Mouse (Mus musculus) ES-E14 (cell line): ENCODE results near the gene Frem1.

ENCODE experiments used
- CHD2 ChIP-seq: IDR thresholded peaks from 2 replicates; pipeline ENCODE4 v1.6.1; 2014; ENCODE audit warnings: mild to moderate bottlenecking, low read depth, low read length, inconsistent platforms
- MAFK ChIP-seq: IDR thresholded peaks from 2 replicates; pipeline ENCODE4 v1.6.1; 2014; ENCODE audit warnings: mild to moderate bottlenecking, low read depth, low read length, inconsistent platforms; ENCODE audit not compliant: insufficient read depth
- ZC3H11A ChIP-seq: IDR thresholded peaks from 2 replicates; pipeline ENCODE4 v1.6.1; 2012; ENCODE audit warnings: low read depth, mild to moderate bottlenecking, inconsistent platforms, low read length, borderline replicate concordance

GRCm38 (mm10) chr4:82882500-82882899, 169.6 kb downstream of the Frem1 start:
- TF ChIP-seq MAFK (no peak), CHD2 (no peak), ZC3H11A (peak; percentile 33; the same call in 1 of the 2 replicates)
